Mouse (Mus musculus): ENCODE results near the gene Bri3bp. TPM values are rescaled to one million over a fixed set of nuclear protein-coding genes. Genes with fewer than 3 reads are reported as not detected.
A peak's percentile ranks its signal among the peaks of the same experiment; 100 is the strongest.
"Not testable (repeated sequence)": the region's sequence is repeated elsewhere in the genome, so short reads cannot be mapped to it uniquely, and the experiment has no call there.

The Bri3bp gene
- 24.8 TPM for polyA plus RNA-seq (2012; fragmentation: generic; extraction: Trizol)

GRCm38 (mm10) chr5:125441234-125442114, at the start of gene Bri3bp:
Gene Bri3bp (plus strand): TSS chr5:125441568.
- no peaks in the 10 kb centered on the region for H3K27me3 ChIP-seq (ENCODE audit: control insufficient read depth, insufficient read depth, insufficient read length)
- peaks cover 30% of the 10 kb centered on the region for H3K79me2 ChIP-seq (ENCODE audit: control insufficient read depth, insufficient read depth)
- peak within 1 kb of the TSS; percentile 84 for H3K4me2 ChIP-seq (ENCODE audit: low read depth)
- peak within 1 kb of the TSS; percentile 47 for H3ac ChIP-seq (ENCODE audit: control insufficient read depth, insufficient read length)
- H3K4me3 ChIP-seq: peak within 1 kb of the TSS; percentile 49
- no peaks in the 10 kb centered on the region for H3K36me3 ChIP-seq (ENCODE audit: control insufficient read depth, insufficient read depth)
- TF ChIP-seq USF1 (IDR thresholded peaks at IDR 0.05; ENCODE audit: low read depth) (no peak), TCF12 (IDR thresholded peaks at IDR 0.05; ENCODE audit: insufficient read depth, poor library complexity, severe bottlenecking) (no peak), POLR2A (IDR thresholded peaks at IDR 0.05; ENCODE audit: insufficient read length, low read depth) (peak; percentile 63), POLR2AphosphoS2 (IDR thresholded peaks at IDR 0.05; ENCODE audit: insufficient read length, low read depth) (peak; percentile 43)

- peak overlapping the region; percentile 97 for H3K4me2 ChIP-seq (ENCODE audit: low read depth)
- H3K4me3 ChIP-seq: peak overlapping the region; percentile 100
- TF ChIP-seq MAX (IDR thresholded peaks at IDR 0.05; ENCODE audit: low read depth) (peak; percentile 7), SRF (IDR thresholded peaks at IDR 0.05; ENCODE audit: control insufficient read depth, insufficient read length, low read depth) (peak; percentile 97), MYOD1 (IDR thresholded peaks at IDR 0.05; ENCODE audit: control insufficient read depth in 1 of 3, insufficient read length in 2 of 3, low read depth in 2 of 3) (no peak), POLR2AphosphoS2 (IDR thresholded peaks at IDR 0.05; ENCODE audit: insufficient read length, low read depth) (no peak), TCF12 (IDR thresholded peaks at IDR 0.05; ENCODE audit: insufficient read depth, poor library complexity, severe bottlenecking) (peak; percentile 2), USF1 (IDR thresholded peaks at IDR 0.05; ENCODE audit: low read depth) (peak; percentile 65), MYOG (IDR thresholded peaks at IDR 0.05; ENCODE audit: control insufficient read depth in 1 of 3, insufficient read depth in 1 of 3, insufficient read length in 2 of 3, low read depth in 2 of 3) (no peak)
These were observed 49.8 kb upstream of the Bri3bp start for GRCm38 (mm10) chr5:125391609-125392008.

GRCm38 (mm10) chr5:125392176-125392575, 49.2 kb upstream of the Bri3bp start:
- Histone ChIP-seq H3K79me2 (ENCODE audit: control insufficient read depth, insufficient read depth) (peaks cover 26% of the 10 kb centered on the region), H3K4me3 (peak overlapping the region; percentile 100), H3K4me2 (ENCODE audit: low read depth) (peak overlapping the region; percentile 97)
- H3ac ChIP-seq (ENCODE audit: control insufficient read depth, insufficient read length); H3K27me3 ChIP-seq (ENCODE audit: control insufficient read depth, insufficient read depth, insufficient read length); H3K36me3 ChIP-seq (ENCODE audit: control insufficient read depth, insufficient read depth): not testable (repeated sequence)

More at GRCm38 (mm10) chr5:125391609-125392008, 49.8 kb upstream of the Bri3bp start:
- Histone ChIP-seq H3K79me2 (ENCODE audit: control insufficient read depth, insufficient read depth) (peaks cover 26% of the 10 kb centered on the region), H3ac (ENCODE audit: control insufficient read depth, insufficient read length) (no peak overlapping the region), H3K36me3 (ENCODE audit: control insufficient read depth, insufficient read depth) (peaks cover 10% of the 10 kb centered on the region), H3K27me3 (ENCODE audit: control insufficient read depth, insufficient read depth, insufficient read length) (no peaks in the 10 kb centered on the region)

- peaks cover 26% of the 10 kb centered on the region for H3K79me2 ChIP-seq (ENCODE audit: control insufficient read depth, insufficient read depth)
- peak overlapping the region; percentile 100 for H3K4me3 ChIP-seq
- H3ac ChIP-seq (ENCODE audit: control insufficient read depth, insufficient read length): no peak overlapping the region
- no peaks in the 10 kb centered on the region for H3K27me3 ChIP-seq (ENCODE audit: control insufficient read depth, insufficient read depth, insufficient read length)
- peak overlapping the region; percentile 97 for H3K4me2 ChIP-seq (ENCODE audit: low read depth)
- peaks cover 10% of the 10 kb centered on the region for H3K36me3 ChIP-seq (ENCODE audit: control insufficient read depth, insufficient read depth)
- TF ChIP-seq TCF12 (IDR thresholded peaks at IDR 0.05; ENCODE audit: insufficient read depth, poor library complexity, severe bottlenecking) (no peak), MYOD1 (IDR thresholded peaks at IDR 0.05; ENCODE audit: control insufficient read depth in 1 of 3, insufficient read length in 2 of 3, low read depth in 2 of 3) (peak in 1 of 3 experiments; percentile 28), POLR2A (IDR thresholded peaks at IDR 0.05; ENCODE audit: insufficient read length, low read depth) (no peak), MYOG (IDR thresholded peaks at IDR 0.05; ENCODE audit: control insufficient read depth in 1 of 3, insufficient read depth in 1 of 3, insufficient read length in 2 of 3, low read depth in 2 of 3) (peak in 1 of 3 experiments; percentile 51), E2F4 (IDR thresholded peaks at IDR 0.05; ENCODE audit: insufficient read depth) (no peak), SRF (IDR thresholded peaks at IDR 0.05; ENCODE audit: control insufficient read depth, insufficient read length, low read depth) (no peak), REST (IDR thresholded peaks at IDR 0.05; ENCODE audit: insufficient read depth, insufficient read length) (no peak)
These were observed 48.8 kb upstream of the Bri3bp start for GRCm38 (mm10) chr5:125392618-125392976.

GRCm38 (mm10) chr5:125392977-125393621, 48.3 kb upstream of the Bri3bp start:
- H3K36me3 ChIP-seq (ENCODE audit: control insufficient read depth, insufficient read depth): peaks cover 8% of the 10 kb centered on the region
- no peaks in the 10 kb centered on the region for H3K27me3 ChIP-seq (ENCODE audit: control insufficient read depth, insufficient read depth, insufficient read length)
- peak; percentile 55 for TF ChIP-seq POLR2A (IDR thresholded peaks at IDR 0.05; ENCODE audit: insufficient read length, low read depth)
- TF ChIP-seq MAX (IDR thresholded peaks at IDR 0.05; ENCODE audit: low read depth): no peak
- no peak for TF ChIP-seq REST (IDR thresholded peaks at IDR 0.05; ENCODE audit: insufficient read depth, insufficient read length)
- TF ChIP-seq SRF (IDR thresholded peaks at IDR 0.05; ENCODE audit: control insufficient read depth, insufficient read length, low read depth): peak; percentile 96
- no peak for TF ChIP-seq E2F4 (IDR thresholded peaks at IDR 0.05; ENCODE audit: insufficient read depth)
- peak; percentile 32 for TF ChIP-seq TCF12 (IDR thresholded peaks at IDR 0.05; ENCODE audit: insufficient read depth, poor library complexity, severe bottlenecking)
- peak; percentile 44 to 72 (median 58) for TF ChIP-seq MYOG (IDR thresholded peaks at IDR 0.05; ENCODE audit: control insufficient read depth in 1 of 3, insufficient read depth in 1 of 3, insufficient read length in 2 of 3, low read depth in 2 of 3)
- TF ChIP-seq CEBPB (IDR thresholded peaks at IDR 0.05; ENCODE audit: insufficient read depth, poor library complexity, severe bottlenecking): peak; percentile 46; the same call in 1 of the 2 replicates
- peak; percentile 76 for TF ChIP-seq POLR2AphosphoS2 (IDR thresholded peaks at IDR 0.05; ENCODE audit: insufficient read length, low read depth)
- TF ChIP-seq MYOD1 (IDR thresholded peaks at IDR 0.05; ENCODE audit: control insufficient read depth in 1 of 3, insufficient read length in 2 of 3, low read depth in 2 of 3): peak; percentile 71 to 98 (median 77)
- peak; percentile 68 for TF ChIP-seq USF1 (IDR thresholded peaks at IDR 0.05; ENCODE audit: low read depth)
- TF ChIP-seq TCF3 (IDR thresholded peaks at IDR 0.05; ENCODE audit: insufficient read length, low read depth): peak; percentile 77
- H3ac ChIP-seq (ENCODE audit: control insufficient read depth, insufficient read length): peak overlapping the region; percentile 18
- peak overlapping the region; percentile 97 for H3K4me2 ChIP-seq (ENCODE audit: low read depth)
- H3K79me2 ChIP-seq (ENCODE audit: control insufficient read depth, insufficient read depth): peaks cover 24% of the 10 kb centered on the region
- peak overlapping the region; percentile 100 for H3K4me3 ChIP-seq

All from myocyte (in vitro differentiated cells).